Mouse (Mus musculus) kidney, adult 2 months (tissue): ENCODE results near the gene Trim42. TPM values are rescaled to one million over a fixed set of nuclear protein-coding genes. Genes with fewer than 3 reads are reported as not detected.

Source experiments
- DNase-seq: peaks from one replicate; pipeline ENCODE4 v3.0.0; 2021
- H3K27ac ChIP-seq: fragments of 200-500 bp; 2 replicates; pipeline ENCODE4 v1.5.1; 2012; ENCODE audit warnings: low read depth, low read length, control low read depth, inconsistent platforms; ENCODE audit not compliant: insufficient read depth
- H3K27me3 ChIP-seq: fragments of 200-500 bp; replicated peaks from 2 replicates; pipeline ENCODE4 v1.6.1; 2012; ENCODE audit warnings: mild to moderate bottlenecking, moderate library complexity, low read length, inconsistent platforms; ENCODE audit not compliant: control insufficient read depth, insufficient read depth
- H3K36me3 ChIP-seq: fragments of 200-500 bp; 2 replicates; pipeline ENCODE4 v1.6.1; 2012; ENCODE audit warnings: mild to moderate bottlenecking, moderate library complexity, low read length, inconsistent platforms; ENCODE audit not compliant: control insufficient read depth, insufficient read depth
- H3K4me1 ChIP-seq: fragments of 200-500 bp; 2 replicates; pipeline ENCODE4 v1.6.1; 2011; ENCODE audit warnings: low read length; ENCODE audit not compliant: control insufficient read depth, insufficient read depth
- H3K4me3 ChIP-seq: fragments of 200-500 bp; 2 replicates; pipeline ENCODE4 v1.5.1; 2011; ENCODE audit warnings: mild to moderate bottlenecking, low read depth, low read length, control low read depth; ENCODE audit not compliant: insufficient read depth
- CTCF ChIP-seq: fragments of 200-500 bp; conservative IDR thresholded peaks from 2 replicates; pipeline ENCODE4 v1.5.1; 2011; ENCODE audit warnings: low read depth, mild to moderate bottlenecking, control low read depth, low read length, moderate library complexity, mixed read lengths; ENCODE audit not compliant: insufficient read depth, insufficient read length
- POLR2A ChIP-seq: fragments of 200-500 bp; IDR thresholded peaks from one replicate; pipeline ENCODE4 v1.6.1; 2011; ENCODE audit warnings: low read depth, low read length, control low read depth
- WGBS: fragments of 180-500 bp; shearing (Covaris S2); methylation state at CpG from one replicate; pipeline ENCODE4 v1.1.7; 2018; 5-methylcytosine and 5-hydroxymethylcytosine counted together
- polyA plus RNA-seq: library from polyadenylated mRNA; depleted of rRNA; stranded (reverse); fragments of >200 nt; gene quantifications from 2 replicates; pipeline ENCODE4 v1.2.3, GENCODE M21; 2012

Trim42 gene
- polyA plus RNA-seq, 1 experiment = not detected

- Histone ChIP-seq H3K27me3 (no peaks in the 10 kb centered on the region; the same call in 1 of the 2 replicates), H3K4me1 (no peaks in the 10 kb centered on the region), H3K27ac (no peak overlapping the region), H3K36me3 (no peaks in the 10 kb centered on the region), H3K4me3 (no peak overlapping the region)
- no peak for DNase-seq
- no peak for TF ChIP-seq CTCF
- no peak for TF ChIP-seq POLR2A
- WGBS = 80% methylated on average over 10 of the region's 10 CpGs
Observed at GRCm38 (mm10) chr9:97322120-97322519, 47.6 kb downstream of the Trim42 start.

DNA sequence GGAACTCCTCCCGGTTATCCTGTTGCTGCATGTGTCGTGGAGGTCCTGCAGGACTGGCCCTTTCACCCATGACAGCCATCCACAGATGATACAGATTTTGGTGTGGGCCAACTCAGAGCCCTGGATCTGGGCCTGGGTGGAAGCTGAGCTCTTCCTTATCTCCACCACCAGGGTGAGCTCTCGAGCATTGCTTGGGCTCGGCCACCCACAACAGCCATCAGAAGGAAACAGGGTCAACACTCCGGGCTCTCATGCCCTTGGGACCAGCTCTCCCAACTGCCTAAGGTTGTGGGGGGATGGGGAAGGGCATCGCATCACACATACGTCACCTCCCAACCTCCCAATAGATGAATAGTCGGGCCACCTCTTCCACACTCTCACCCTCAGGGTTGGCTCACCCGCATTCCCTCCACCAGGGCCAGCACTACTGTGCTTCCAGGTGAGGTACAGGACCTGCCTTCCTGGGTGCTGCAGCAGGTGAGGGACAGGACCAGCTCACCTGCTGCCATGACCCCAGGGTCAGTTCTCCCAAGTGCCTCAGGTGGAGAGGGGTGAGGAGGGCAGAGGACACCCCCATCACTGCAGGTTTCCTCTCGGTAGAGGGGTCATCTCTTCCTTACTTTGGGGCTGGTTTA is 54.2 kb downstream of the Trim42 start:
- TF ChIP-seq POLR2A = no peak
- peak; percentile 50 for TF ChIP-seq CTCF
- Histone ChIP-seq H3K36me3 (no peaks in the 10 kb centered on the region), H3K27me3 (no peaks in the 10 kb centered on the region), H3K4me1 (no peaks in the 10 kb centered on the region), H3K27ac (no peak overlapping the region), H3K4me3 (no peak overlapping the region)
- WGBS = 59% methylated on average over 10 of the region's 10 CpGs
- DNase-seq = no peak

DNA sequence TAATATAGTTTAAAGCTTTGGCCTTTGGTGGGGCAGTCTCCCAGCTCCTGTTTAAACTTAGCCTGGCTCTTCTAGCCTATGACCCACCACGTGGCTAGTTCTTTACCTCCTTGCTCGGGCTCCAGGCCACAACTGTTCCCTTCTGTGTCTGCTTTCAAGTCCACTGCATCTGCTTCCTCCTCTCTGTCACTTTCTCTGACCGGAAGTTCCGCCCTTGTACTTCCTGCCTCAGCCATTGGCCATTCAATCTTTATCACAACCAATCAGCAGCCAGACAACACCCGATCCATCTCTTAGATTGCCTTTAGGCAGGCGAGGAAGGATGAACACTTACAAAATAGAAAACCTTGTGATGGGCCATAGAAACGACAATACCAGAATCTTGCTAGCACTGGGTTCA is 58.1 kb downstream of the Trim42 start:
- TF ChIP-seq CTCF (no peak), POLR2A (no peak)
- Histone ChIP-seq H3K4me1 (no peaks in the 10 kb centered on the region), H3K36me3 (no peaks in the 10 kb centered on the region), H3K27ac (no peak overlapping the region), H3K27me3 (no peaks in the 10 kb centered on the region), H3K4me3 (no peak overlapping the region)
- 86% methylated on average over 7 of the region's 7 CpGs for WGBS
- DNase-seq = no peak

GRCm38 (mm10) chr9:97309509-97310053 is 60.2 kb downstream of the Trim42 start:
- H3K27ac ChIP-seq = no peak overlapping the region
- WGBS = 51% methylated on average over 7 of the region's 7 CpGs

DNA sequence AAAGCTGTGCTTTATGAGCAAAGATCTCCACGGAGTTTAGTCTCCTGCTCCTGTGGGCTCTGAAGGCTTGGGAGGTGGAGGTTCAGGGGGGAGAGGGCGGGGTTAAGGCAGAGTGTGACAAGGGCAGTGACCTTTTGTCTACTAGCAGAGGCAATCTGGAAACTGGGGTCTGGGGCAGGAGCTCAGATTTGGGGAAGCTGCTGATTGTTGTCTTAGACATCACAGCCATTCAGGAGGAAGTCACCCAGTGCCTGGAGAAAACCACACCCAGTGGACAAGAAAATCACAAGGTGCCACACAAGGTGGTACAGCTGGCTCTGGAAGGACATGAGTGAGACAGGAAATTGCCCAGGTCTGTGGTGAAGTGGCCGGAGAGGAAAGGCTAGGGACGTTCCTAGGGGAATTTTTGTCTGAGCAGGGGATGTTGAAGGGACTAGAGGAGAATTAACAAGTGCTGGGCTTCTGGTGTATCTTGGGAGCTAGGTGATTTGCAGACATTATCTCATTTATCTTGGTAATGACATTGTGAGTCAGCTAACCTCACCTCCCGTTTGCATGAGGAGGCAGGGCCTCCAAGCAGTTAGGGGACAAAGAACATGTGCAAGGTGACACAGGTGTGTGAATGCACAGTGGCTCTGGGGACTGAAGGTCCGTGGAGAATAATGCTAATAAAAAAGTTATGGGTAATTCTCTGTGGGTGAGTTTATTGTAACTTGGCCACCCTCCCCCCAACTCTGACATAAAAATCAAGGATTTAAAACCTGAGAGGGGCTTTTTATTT is 61.9 kb downstream of the Trim42 start:
- no peak overlapping the region for H3K27ac ChIP-seq
- H3K27me3 ChIP-seq = no peaks in the 10 kb centered on the region
- no peak for TF ChIP-seq POLR2A
- no peak for TF ChIP-seq CTCF
- no peaks in the 10 kb centered on the region for H3K4me1 ChIP-seq
- no peak for DNase-seq
- no peaks in the 10 kb centered on the region for H3K36me3 ChIP-seq
- no peak overlapping the region for H3K4me3 ChIP-seq
- 44% methylated on average over 6 of the region's 6 CpGs for WGBS

More at GRCm38 (mm10) chr9:97309509-97310053, 60.2 kb downstream of the Trim42 start:
- no peaks in the 10 kb centered on the region for H3K4me1 ChIP-seq
- no peak for DNase-seq
- H3K36me3 ChIP-seq = no peaks in the 10 kb centered on the region
- no peaks in the 10 kb centered on the region for H3K27me3 ChIP-seq
- no peak overlapping the region for H3K4me3 ChIP-seq
- TF ChIP-seq POLR2A (no peak), CTCF (no peak)
